Mouse (Mus musculus): ENCODE data around the gene Foxo1.

GRCm38 (mm10) chr3:52283521-52283920 lies 15.4 kb downstream of the Foxo1 start:
- no peak for TF ChIP-seq CTCF (IDR thresholded peaks at IDR 0.05; ENCODE audit: low read depth)
- no peak for TF ChIP-seq EP300 (IDR thresholded peaks at IDR 0.05; ENCODE audit: low read depth)

Data from liver, embryonic 14.5 days (tissue).